ENCODE assay signal across 14 mouse cellular contexts in the genomic region with DNA sequence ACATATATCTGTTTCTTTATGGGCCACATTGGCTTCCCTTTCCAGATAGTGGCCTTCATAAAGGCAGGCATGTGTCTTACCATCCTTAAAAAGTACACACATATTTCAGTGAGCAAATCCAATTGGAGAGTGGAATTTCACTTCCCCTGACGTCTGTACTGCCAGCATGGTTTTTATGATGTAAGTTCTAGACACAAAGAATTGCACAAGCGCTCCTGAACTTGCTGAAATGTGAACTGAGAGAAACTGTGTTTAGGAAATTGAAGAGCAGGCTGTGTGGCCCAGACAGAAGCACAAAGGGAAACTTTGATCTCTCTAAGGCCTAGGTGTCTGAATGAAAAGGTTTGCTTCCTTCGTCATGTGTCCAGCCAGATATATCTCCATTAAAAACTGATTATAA.
"Had no signal": no experiment of that assay in that cellular context is flagged by ENCODE, and none has a peak within 500 bp of the region (broad histone marks: within the 10 kb centered on the region; RNA-seq: fewer than 3 reads in every experiment).

No protein-coding gene starts in this region.

- DNase-seq: kidney, adult 2 months; kidney, postnatal 25 days; lung, postnatal 10 days; lung, postnatal 4 days; right cerebral cortex, postnatal 14 days; thymus, adult 2 months; thymus, postnatal 36 days had no signal

- ATAC-seq: intestine, embryonic 15.5 days; liver, embryonic 12.5 days; midbrain, embryonic 13.5 days had no signal

- H3K4me2 ChIP-seq: intestine, embryonic 15.5 days; liver, embryonic 12.5 days; midbrain, embryonic 13.5 days; neural tube, embryonic 12.5 days; stomach, embryonic 15.5 days had no signal

- H3K4me3 ChIP-seq: intestine, embryonic 15.5 days; left cerebral cortex, adult 2 months; limb, embryonic 10.5 days; liver, embryonic 12.5 days; midbrain, embryonic 13.5 days; neural tube, embryonic 12.5 days; stomach, embryonic 15.5 days had no signal

- H3K36me3 ChIP-seq: intestine, embryonic 15.5 days; limb, embryonic 10.5 days; liver, embryonic 12.5 days; midbrain, embryonic 13.5 days; neural tube, embryonic 12.5 days; stomach, embryonic 15.5 days had no signal

- H3K27me3 ChIP-seq: intestine, embryonic 15.5 days; liver, embryonic 12.5 days; midbrain, embryonic 13.5 days; neural tube, embryonic 12.5 days; stomach, embryonic 15.5 days had no signal
